Mouse (Mus musculus): Measurements from ENCODE around the gene Kmt2e. TPM values are rescaled to one million over a fixed set of nuclear protein-coding genes. Genes with fewer than 3 reads are reported as not detected.

The Kmt2e gene
- polyA plus RNA-seq (2015; fragmentation: Nextera tagmentation; extraction: Ambion mirVana), result 34.3 and 34.9 TPM in 2 replicates

DNA sequence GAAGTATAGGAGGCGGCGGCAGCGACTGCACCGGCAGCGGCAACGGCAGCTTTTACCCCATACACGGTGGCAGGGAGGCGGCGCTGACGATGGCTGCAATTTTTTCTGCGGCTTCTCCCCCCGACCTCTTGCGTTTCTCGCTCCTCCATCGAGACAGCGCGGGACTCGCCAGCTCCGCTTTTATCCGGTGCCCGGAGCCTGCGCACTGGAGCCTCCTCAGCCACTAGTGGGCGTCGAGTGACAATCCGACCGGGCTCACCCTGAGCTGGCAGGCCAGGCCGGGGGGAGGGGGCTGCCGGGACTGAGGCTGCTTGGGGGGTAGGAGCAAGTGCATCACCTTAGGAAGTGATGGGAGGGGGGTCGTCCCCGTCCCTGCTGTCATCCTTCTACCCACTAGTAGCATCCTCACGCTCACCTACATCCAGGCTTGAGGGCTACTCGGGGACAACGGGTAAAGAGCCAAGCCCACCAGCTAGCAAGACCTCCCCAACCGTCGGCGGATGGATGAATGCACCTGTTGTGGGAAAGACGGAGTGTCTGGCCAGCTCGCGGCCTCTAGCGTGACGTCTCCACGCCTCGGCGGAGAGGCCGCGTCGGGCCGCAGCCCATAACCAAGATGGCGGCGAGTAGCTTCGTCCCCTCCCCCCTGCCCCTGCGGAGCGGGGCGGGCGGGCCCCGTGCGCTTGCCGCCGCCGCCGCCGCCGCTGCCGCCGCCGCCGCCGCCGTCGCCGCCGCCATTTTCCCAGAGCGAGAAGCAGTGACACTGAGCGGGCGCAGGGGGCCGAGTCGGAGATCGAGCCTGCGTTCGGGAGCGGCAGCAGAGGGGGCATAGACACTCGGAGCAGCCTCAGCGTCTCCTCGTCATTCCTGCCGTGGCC is at the start of gene Kmt2e:
Gene Kmt2e, plus strand, starts transcription at position 722 of the 878 bp plus-strand sequence.
- ATAC-seq (ENCODE audit: insufficient read depth), result peak; percentile 73
- WGBS (ENCODE audit: insufficient replicate concordance), result under 1% methylated on average over 80 of the region's 85 CpGs
- H3K4me3 ChIP-seq (replicated peaks), result peak within 1 kb of the TSS; percentile 97
- H3K4me1 ChIP-seq (replicated peaks), result peaks cover 30% of the 10 kb centered on the region
- H3K27ac ChIP-seq (replicated peaks), result peak within 1 kb of the TSS; percentile 100
- peak within 1 kb of the TSS; percentile 98 for H3K9ac ChIP-seq
- H3K36me3 ChIP-seq (replicated peaks), result no peaks in the 10 kb centered on the region; the same call in 1 of the 2 replicates
- H3K27me3 ChIP-seq, result no peaks in the 10 kb centered on the region
- H3K9me3 ChIP-seq (replicated peaks), result no peaks in the 10 kb centered on the region
- peak within 1 kb of the TSS; percentile 88 for H3K4me2 ChIP-seq

DNA sequence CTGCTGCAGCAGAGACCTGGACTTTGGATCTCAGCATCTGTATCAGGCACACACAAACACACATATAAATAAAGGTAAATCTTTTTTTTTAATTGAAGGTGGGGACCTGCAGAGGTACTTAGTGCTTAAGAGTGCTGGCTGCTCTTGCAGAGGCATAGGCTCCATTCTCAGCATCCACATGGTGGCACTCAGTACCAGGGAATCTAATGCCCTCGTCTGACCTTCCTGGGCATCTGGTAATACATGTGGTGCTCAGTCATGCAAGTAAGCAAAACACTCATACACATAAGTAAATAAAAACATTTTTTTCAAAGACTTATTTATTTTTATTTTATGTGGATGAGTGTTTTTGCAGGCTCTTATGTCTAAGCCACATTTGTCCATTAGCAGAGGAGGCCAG is 49.1 kb upstream of the Kmt2e start:
- no peak overlapping the region for H3K4me3 ChIP-seq (replicated peaks)
- H3K4me2 ChIP-seq, result no peak overlapping the region
- no peaks in the 10 kb centered on the region for H3K36me3 ChIP-seq (replicated peaks)
- H3K9ac ChIP-seq, result no peak overlapping the region
- H3K27ac ChIP-seq (replicated peaks), result no peak overlapping the region
- WGBS (ENCODE audit: insufficient replicate concordance), result 69% methylated on average over 1 of the region's 1 CpGs
- H3K9me3 ChIP-seq (replicated peaks), result no peaks in the 10 kb centered on the region
- ATAC-seq (ENCODE audit: insufficient read depth), result no peak
- peaks cover 12% of the 10 kb centered on the region for H3K4me1 ChIP-seq (replicated peaks)
- H3K27me3 ChIP-seq, result peaks cover 11% of the 10 kb centered on the region

DNA sequence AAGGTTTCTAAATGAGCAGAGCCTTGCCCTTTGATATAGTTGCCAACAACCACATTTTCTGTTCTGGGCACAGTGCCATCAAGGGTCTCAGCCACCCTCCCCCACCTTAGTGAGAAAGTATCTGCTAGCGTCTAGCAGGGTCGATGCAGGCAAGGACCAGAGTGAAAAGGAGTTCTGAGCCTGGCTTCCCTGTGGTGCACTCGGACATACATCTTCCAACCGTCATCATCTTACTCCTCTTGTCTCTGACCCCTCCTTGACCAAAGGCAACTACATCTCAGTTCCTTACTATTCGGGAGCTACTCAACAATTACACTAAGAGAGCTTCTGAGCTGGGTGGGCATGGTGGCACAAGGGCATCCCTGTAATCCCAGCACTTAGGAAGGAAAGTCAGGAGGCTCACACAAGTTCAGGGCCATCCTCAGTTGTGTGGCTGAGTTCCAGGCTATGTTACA is 48.5 kb upstream of the Kmt2e start:
- Histone ChIP-seq H3K27me3 (peaks cover 11% of the 10 kb centered on the region), H3K9me3 (replicated peaks) (no peaks in the 10 kb centered on the region), H3K27ac (replicated peaks) (no peak overlapping the region), H3K4me2 (no peak overlapping the region), H3K4me1 (replicated peaks) (peaks cover 12% of the 10 kb centered on the region), H3K9ac (no peak overlapping the region), H3K36me3 (replicated peaks) (no peaks in the 10 kb centered on the region), H3K4me3 (replicated peaks) (no peak overlapping the region)
- ATAC-seq (ENCODE audit: insufficient read depth), result no peak
- WGBS (ENCODE audit: insufficient replicate concordance), result 66% methylated on average over 5 of the region's 5 CpGs

DNA sequence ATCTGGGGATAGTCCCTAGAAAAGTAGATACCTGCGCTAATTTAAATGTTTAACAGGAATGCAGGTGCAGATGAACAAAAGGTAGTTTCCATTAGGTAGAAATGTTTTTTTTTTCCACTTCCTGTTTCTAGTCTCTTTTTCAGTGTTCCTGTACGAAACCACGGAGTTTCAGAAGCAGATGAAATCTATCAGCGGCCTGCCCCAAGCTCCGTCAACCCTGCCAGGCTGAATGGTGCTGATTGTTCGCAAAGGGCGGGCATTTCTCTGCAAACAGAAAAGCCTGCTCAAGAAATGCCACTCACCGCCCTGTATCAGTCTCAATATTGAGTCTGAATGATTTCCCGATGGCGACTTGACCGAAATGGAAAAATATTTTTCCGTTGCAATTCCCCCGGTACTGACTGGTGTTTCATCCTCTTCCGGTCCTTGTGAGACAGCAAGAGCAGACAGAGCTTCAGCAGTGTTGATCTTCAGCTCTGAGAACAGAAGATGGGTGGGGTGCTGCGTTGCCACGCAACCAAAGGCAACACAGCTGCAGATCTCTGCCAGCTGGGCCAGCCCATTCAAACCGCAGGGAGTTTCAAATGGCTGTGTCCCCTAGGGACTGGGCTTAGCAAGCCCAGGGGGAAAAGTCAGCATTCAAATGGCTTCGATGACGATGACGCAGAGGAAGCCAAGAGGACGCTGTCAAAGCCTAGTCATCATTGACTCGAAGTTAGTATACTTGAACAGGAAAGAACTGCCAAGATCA is 47.5 kb upstream of the Kmt2e start:
- Histone ChIP-seq H3K36me3 (replicated peaks) (no peaks in the 10 kb centered on the region), H3K27me3 (peaks cover 11% of the 10 kb centered on the region), H3K4me2 (peak overlapping the region; percentile 68), H3K4me3 (replicated peaks) (peak overlapping the region; percentile 47), H3K9me3 (replicated peaks) (no peaks in the 10 kb centered on the region), H3K27ac (replicated peaks) (0 out of 2 replicates have a peak overlapping the region, but pooled peaks have one; percentile 46), H3K4me1 (replicated peaks) (peaks cover 12% of the 10 kb centered on the region), H3K9ac (peak overlapping the region; percentile 10; the same call in 1 of the 2 replicates)
- WGBS (ENCODE audit: insufficient replicate concordance), result 2% methylated on average over 22 of the region's 22 CpGs
- ATAC-seq (ENCODE audit: insufficient read depth), result peak; percentile 81

DNA sequence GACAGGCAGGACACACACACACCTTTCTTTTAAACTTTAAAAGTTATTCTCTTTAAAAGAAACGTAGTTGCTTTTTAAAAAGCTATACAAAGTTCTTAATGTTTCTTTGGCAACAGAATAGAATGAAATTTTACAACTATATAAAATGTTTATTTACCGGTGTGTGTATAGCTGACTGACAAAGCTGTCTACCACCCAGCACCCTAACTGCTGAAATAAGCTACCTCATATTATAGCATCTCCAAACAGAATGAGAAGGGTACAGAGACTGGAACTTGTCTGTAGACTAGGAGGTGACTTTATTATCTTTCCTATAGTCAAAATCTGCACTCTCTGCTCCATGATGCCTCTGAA is 47.0 kb upstream of the Kmt2e start:
- ATAC-seq (ENCODE audit: insufficient read depth), result no peak
- no peaks in the 10 kb centered on the region for H3K36me3 ChIP-seq (replicated peaks)
- no peaks in the 10 kb centered on the region for H3K9me3 ChIP-seq (replicated peaks)
- WGBS (ENCODE audit: insufficient replicate concordance), result 43% methylated on average over 2 of the region's 2 CpGs
- no peak overlapping the region for H3K4me3 ChIP-seq (replicated peaks)
- H3K4me1 ChIP-seq (replicated peaks), result peaks cover 12% of the 10 kb centered on the region
- H3K27me3 ChIP-seq, result peaks cover 11% of the 10 kb centered on the region
- peak overlapping the region; percentile 68; the same call in 1 of the 2 replicates for H3K4me2 ChIP-seq
- no peak overlapping the region for H3K9ac ChIP-seq
- H3K27ac ChIP-seq (replicated peaks), result no peak overlapping the region

DNA sequence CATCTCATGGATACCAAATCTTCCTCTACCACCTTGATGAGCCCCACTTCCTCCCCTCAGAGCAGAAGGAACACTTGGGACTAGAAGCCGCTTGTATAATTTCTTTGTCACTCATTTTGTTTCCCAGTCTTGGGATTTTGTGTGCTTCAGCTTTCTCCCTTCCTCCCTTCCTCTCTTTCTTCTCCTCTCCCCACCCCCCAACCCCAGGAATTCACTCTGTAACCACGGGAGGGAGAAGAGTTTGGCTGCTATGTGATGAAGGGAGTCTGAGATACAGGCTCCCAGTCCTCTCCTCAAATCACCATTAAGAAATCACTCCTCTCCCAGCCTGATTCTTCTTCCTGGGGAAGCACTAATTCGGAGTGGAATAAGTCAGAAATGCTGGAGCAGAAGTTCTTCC is 46.1 kb upstream of the Kmt2e start:
- no peak for ATAC-seq (ENCODE audit: insufficient read depth)
- Histone ChIP-seq H3K9me3 (replicated peaks) (no peaks in the 10 kb centered on the region), H3K9ac (no peak overlapping the region), H3K27ac (replicated peaks) (no peak overlapping the region), H3K27me3 (peaks cover 11% of the 10 kb centered on the region), H3K4me1 (replicated peaks) (peaks cover 12% of the 10 kb centered on the region), H3K4me2 (no peak overlapping the region), H3K4me3 (replicated peaks) (no peak overlapping the region), H3K36me3 (replicated peaks) (no peaks in the 10 kb centered on the region)
- 29% methylated on average over 3 of the region's 3 CpGs for WGBS (ENCODE audit: insufficient replicate concordance)

DNA sequence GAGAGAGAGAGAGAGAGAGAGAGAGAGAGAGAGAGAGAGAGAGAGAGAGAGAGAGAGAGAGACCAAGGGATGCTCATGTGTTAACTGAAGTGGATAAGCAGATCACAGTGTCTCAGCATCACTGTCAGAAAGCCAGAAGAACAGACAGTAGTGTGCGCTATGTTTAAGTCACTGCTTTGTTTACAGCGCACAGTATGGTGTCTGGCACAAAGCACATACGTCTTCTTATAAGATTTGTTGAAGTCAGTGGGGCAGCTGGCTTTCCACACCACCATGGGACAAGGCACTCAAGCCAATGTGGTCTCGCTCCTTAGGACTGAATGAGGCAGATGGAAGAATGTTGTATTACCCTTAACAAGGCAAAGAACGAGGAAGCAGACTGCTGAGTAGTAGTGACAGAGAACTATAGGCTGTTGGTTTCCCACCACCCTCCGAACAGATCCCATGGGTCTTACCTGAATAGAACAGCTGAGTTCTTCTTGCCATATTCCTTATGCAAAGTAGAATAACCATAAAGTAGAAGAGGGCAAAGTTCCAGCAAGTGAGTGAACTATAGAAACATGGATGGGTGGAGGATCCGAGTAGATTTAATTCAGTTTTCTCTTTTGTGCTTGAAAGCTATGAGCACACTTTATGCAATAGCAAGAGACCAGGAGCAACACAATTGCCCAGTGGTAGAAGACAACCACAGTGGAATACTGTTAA is 44.5 kb upstream of the Kmt2e start:
- Histone ChIP-seq H3K27me3 (peaks cover 11% of the 10 kb centered on the region), H3K4me1 (replicated peaks) (peaks cover 12% of the 10 kb centered on the region), H3K4me3 (replicated peaks) (no peak overlapping the region), H3K4me2 (no peak overlapping the region), H3K9ac (no peak overlapping the region), H3K9me3 (replicated peaks) (no peaks in the 10 kb centered on the region), H3K27ac (replicated peaks) (no peak overlapping the region), H3K36me3 (replicated peaks) (no peaks in the 10 kb centered on the region)
- no peak for ATAC-seq (ENCODE audit: insufficient read depth)
- 66% methylated on average over 7 of the region's 7 CpGs for WGBS (ENCODE audit: insufficient replicate concordance)

DNA sequence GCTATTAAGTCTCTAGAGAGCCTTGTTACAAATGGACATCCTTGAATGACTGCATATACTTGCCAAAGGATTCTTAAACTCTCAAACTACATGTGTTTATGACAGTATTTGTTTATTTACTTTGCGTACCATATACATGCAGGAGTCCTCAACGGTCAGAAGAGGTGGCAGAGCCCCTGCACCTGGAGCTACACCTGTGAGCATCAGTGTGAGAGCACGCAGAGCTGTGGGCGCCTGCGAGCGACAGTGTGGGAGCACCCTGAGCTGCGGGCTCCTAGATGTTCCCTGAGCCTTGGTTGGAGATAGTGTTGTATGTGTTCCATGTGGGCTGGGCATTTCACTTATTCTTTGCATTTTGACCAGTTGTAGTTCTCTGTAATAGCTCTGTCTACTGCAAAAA is 42.5 kb upstream of the Kmt2e start:
- Histone ChIP-seq H3K9me3 (replicated peaks) (no peaks in the 10 kb centered on the region), H3K36me3 (replicated peaks) (no peaks in the 10 kb centered on the region), H3K4me2 (no peak overlapping the region), H3K4me1 (replicated peaks) (peaks cover 8% of the 10 kb centered on the region), H3K27me3 (peaks cover 11% of the 10 kb centered on the region), H3K9ac (no peak overlapping the region), H3K27ac (replicated peaks) (no peak overlapping the region), H3K4me3 (replicated peaks) (no peak overlapping the region)
- no peak for ATAC-seq (ENCODE audit: insufficient read depth)
- WGBS (ENCODE audit: insufficient replicate concordance), result 78% methylated on average over 7 of the region's 7 CpGs

DNA sequence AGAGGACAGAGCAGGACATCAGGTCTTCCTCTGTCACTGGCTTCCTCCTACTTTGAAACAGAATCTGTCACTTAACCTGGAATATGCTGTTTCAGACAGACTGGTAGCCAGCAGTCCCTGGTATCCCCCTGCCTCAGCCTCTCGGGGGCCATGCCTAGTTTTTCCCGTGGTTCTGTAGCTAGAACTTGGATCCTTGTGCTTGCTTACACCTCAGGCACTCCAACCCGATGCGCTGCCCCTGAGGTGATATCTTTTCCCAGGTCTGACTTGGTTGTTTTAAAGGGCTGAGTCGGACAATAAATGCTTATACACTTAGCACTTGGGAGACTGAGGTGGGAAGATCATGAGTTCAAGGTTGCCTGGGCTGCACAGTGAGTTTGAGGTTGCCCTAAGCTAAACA is 40.4 kb upstream of the Kmt2e start:
- Histone ChIP-seq H3K36me3 (replicated peaks) (no peaks in the 10 kb centered on the region), H3K27me3 (no peaks in the 10 kb centered on the region), H3K27ac (replicated peaks) (no peak overlapping the region), H3K9ac (no peak overlapping the region), H3K4me3 (replicated peaks) (no peak overlapping the region), H3K4me2 (no peak overlapping the region), H3K4me1 (replicated peaks) (no peaks in the 10 kb centered on the region), H3K9me3 (replicated peaks) (no peaks in the 10 kb centered on the region)
- 63% methylated on average over 5 of the region's 5 CpGs for WGBS (ENCODE audit: insufficient replicate concordance)
- no peak for ATAC-seq (ENCODE audit: insufficient read depth)

DNA sequence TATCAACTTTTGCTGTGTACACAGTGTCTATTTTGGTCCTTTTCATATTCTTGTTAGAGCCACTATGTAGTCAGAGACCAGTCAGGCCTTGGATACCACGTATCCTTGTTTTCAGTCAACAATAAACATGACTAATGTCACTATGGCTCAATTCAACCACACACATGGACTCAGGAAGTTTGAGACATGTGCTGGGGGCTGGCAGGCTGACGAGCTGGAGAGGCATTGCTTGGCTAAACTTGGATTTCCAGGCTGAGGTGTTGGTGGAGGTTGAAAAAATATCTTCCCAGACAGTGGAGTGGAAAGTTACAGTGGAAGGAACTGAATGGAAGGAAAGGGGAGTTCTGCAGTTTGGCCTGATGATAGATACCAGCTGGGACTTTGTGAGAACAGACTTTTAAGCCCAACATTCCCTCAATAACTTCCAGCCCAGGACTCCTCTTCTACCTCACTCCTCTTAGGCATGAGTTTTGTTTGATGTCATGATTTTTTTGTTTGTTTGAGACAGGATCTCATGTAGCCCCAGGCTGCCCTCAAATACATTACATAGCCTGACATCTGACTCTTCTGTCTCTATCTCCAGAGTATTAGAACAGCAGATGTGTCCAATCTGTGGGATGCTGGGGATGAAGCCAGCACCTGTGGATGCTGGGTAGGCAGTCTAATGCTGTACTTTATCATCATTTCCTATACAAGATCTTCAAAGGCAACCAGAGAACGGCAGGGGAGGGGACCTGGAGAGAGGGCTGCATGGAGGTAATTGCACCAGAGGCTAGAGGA is 39.7 kb upstream of the Kmt2e start:
- ATAC-seq (ENCODE audit: insufficient read depth), result no peak
- Histone ChIP-seq H3K4me1 (replicated peaks) (no peaks in the 10 kb centered on the region), H3K4me2 (no peak overlapping the region), H3K27me3 (no peaks in the 10 kb centered on the region), H3K9me3 (replicated peaks) (no peaks in the 10 kb centered on the region), H3K9ac (no peak overlapping the region), H3K36me3 (replicated peaks) (no peaks in the 10 kb centered on the region), H3K4me3 (replicated peaks) (no peak overlapping the region), H3K27ac (replicated peaks) (no peak overlapping the region)
- 33% methylated on average over 3 of the region's 3 CpGs for WGBS (ENCODE audit: insufficient replicate concordance)
